Mouse (Mus musculus) gastrocnemius, postnatal 25 days (tissue): Measurements from ENCODE around the gene Pmch. TPM values are rescaled to one million over a fixed set of nuclear protein-coding genes. Genes with fewer than 3 reads are reported as not detected.
A peak's percentile ranks its signal among the peaks of the same experiment; 100 is the strongest.

Source experiments
- DNase-seq: peaks from one replicate; pipeline ENCODE4 v3.0.0; 2022
- long read RNA-seq, 2 experiments: library from polyadenylated mRNA; stranded (forward); transcript quantifications; one replicate each; pipeline ENCODE4 v2.0.0; 2021
- total RNA-seq, 2 experiments: library from RNA; stranded (reverse); gene quantifications; 1 replicate in 1 of 2; 2 replicates in 1 of 2; pipeline ENCODE4 v1.2.3; 2021

Gene Pmch
- total RNA-seq = not detected
- long read RNA-seq, experiment 1 = 0 reads
- long read RNA-seq, experiment 2 = 0 reads

GRCm38 (mm10) chr10:88090772-88091171 lies at the start of gene Pmch:
Pmch (plus strand) TSS chr10:88091072.
- DNase-seq = no peak

- no peak for DNase-seq
These were observed 46.6 kb upstream of the Pmch start for GRCm38 (mm10) chr10:88044297-88044696.

GRCm38 (mm10) chr10:88046098-88046771 lies 44.6 kb upstream of the Pmch start:
- peak; percentile 23 for DNase-seq

GRCm38 (mm10) chr10:88054233-88054985 lies 36.5 kb upstream of the Pmch start:
- no peak for DNase-seq

- peak; percentile 25 for DNase-seq
These were observed 33.8 kb upstream of the Pmch start for GRCm38 (mm10) chr10:88056950-88057649.

GRCm38 (mm10) chr10:88063436-88063835 lies 27.4 kb upstream of the Pmch start:
- DNase-seq = no peak

- no peak for DNase-seq
These were observed 26.0 kb upstream of the Pmch start for GRCm38 (mm10) chr10:88064872-88065271.

GRCm38 (mm10) chr10:88067377-88067776 lies 23.5 kb upstream of the Pmch start:
- no peak for DNase-seq

GRCm38 (mm10) chr10:88106169-88106568 lies 15.3 kb downstream of the Pmch start:
- DNase-seq = no peak

- no peak for DNase-seq
These were observed 22.4 kb downstream of the Pmch start for GRCm38 (mm10) chr10:88113290-88113689.

GRCm38 (mm10) chr10:88119721-88120120 lies 28.8 kb downstream of the Pmch start:
- DNase-seq = no peak

GRCm38 (mm10) chr10:88135630-88136029 lies 44.8 kb downstream of the Pmch start:
- DNase-seq = no peak

Other genes with a start within 250 kb of the Pmch start
- 10 to 100 TPM; 29.5 to 30.2 TPM for gene Igf1, start 232.8 kb upstream of the Pmch start, total RNA-seq
- gene Parpbp, start 55.9 kb downstream of the Pmch start, total RNA-seq = under 1 TPM; 0.08 to 0.13 TPM
- 1 to 10 TPM; 4.8 to 5.8 TPM for gene Nup37, start 55.9 kb downstream of the Pmch start, total RNA-seq
- 10 to 100 TPM; 30.2 to 34.2 TPM for gene Washc3, start 110.0 kb downstream of the Pmch start, total RNA-seq